Mouse (Mus musculus) heart, embryonic 14.5 days (tissue): ENCODE results near the gene Wdfy1. TPM values are rescaled to one million over a fixed set of nuclear protein-coding genes. Genes with fewer than 3 reads are reported as not detected.
A peak's percentile ranks its signal among the peaks of the same experiment; 100 is the strongest.

Source experiments
- ATAC-seq: fragments of 200-750 bp; cut with Nextera tagmentation; 2 replicates; pipeline ENCODE4 v1.8.0; 2017; ENCODE audit warnings: low read depth, moderate TSS enrichment; ENCODE audit not compliant: insufficient number of reproducible peaks, insufficient read depth, low FRiP score
- H3K27ac ChIP-seq, 2 experiments: fragments of 200-500 bp in 1 of 2; fragments of 300-500 bp in 1 of 2; sonication (generic) in 1 of 2; replicated peaks in 1 of 2; 2 replicates each; pipeline ENCODE4 v1.5.1; 2012 to 2014; ENCODE audit warnings: low read depth in 2 of 2, low read length in 2 of 2, control low read depth in 1 of 2, mild to moderate bottlenecking in 1 of 2, mixed read lengths in 1 of 2; ENCODE audit not compliant: control insufficient read depth in 1 of 2, insufficient read depth in 1 of 2
- H3K27me3 ChIP-seq: fragments of 300-500 bp; sonication (generic); 2 replicates; pipeline ENCODE4 v1.6.1; 2014; ENCODE audit warnings: mild to moderate bottlenecking, low read length, control low read depth; ENCODE audit not compliant: control insufficient read depth, insufficient read depth
- H3K36me3 ChIP-seq: fragments of 300-500 bp; sonication (generic); 2 replicates; pipeline ENCODE4 v1.6.1; 2014; ENCODE audit warnings: mild to moderate bottlenecking, control low read depth, low read length, mixed read lengths; ENCODE audit not compliant: control insufficient read depth, insufficient read depth
- H3K4me1 ChIP-seq, 2 experiments: fragments of 200-500 bp in 1 of 2; fragments of 300-500 bp in 1 of 2; sonication (generic) in 1 of 2; 2 replicates each; pipeline ENCODE4 v1.6.1; 2012 to 2014; ENCODE audit warnings: low read length in 2 of 2, control low read depth in 1 of 2, mixed read lengths in 1 of 2; ENCODE audit not compliant: control insufficient read depth in 2 of 2, insufficient read depth in 2 of 2
- H3K4me2 ChIP-seq: fragments of 300-500 bp; sonication (generic); 2 replicates; pipeline ENCODE4 v1.6.1; 2014; ENCODE audit warnings: mild to moderate bottlenecking, low read length
- H3K4me3 ChIP-seq, 2 experiments: fragments of 200-500 bp in 1 of 2; fragments of 300-500 bp in 1 of 2; sonication (generic) in 1 of 2; 2 replicates each; pipeline ENCODE4 v1.5.1; 2012 to 2014; ENCODE audit warnings: low read length in 2 of 2, mild to moderate bottlenecking in 2 of 2, control low read depth in 1 of 2, low read depth in 1 of 2, moderate library complexity in 1 of 2; ENCODE audit not compliant: control insufficient read depth in 1 of 2, insufficient read depth in 1 of 2
- H3K9ac ChIP-seq: fragments of 300-500 bp; sonication (generic); 2 replicates; pipeline ENCODE4 v1.6.1; 2014; ENCODE audit warnings: mild to moderate bottlenecking, low read length
- H3K9me3 ChIP-seq: fragments of 300-500 bp; sonication (generic); 2 replicates; pipeline ENCODE4 v1.6.1; 2016; ENCODE audit warnings: low read length, control low read depth; ENCODE audit not compliant: control insufficient read depth
- WGBS: fragments of 180-500 bp; shearing (Covaris S2); extraction: QIAGEN DNeasy Blood & Tissue Kit; methylation state at CpG from one replicate; pipeline ENCODE4 v1.1.7; 2014; 5-methylcytosine and 5-hydroxymethylcytosine counted together
- polyA plus RNA-seq: library from polyadenylated mRNA; unstranded; fragments of >200 nt; fragmentation: Nextera tagmentation; extraction: Ambion mirVana; gene quantifications from 2 replicates; pipeline ENCODE4 v1.2.1, GENCODE M21; 2014

Wdfy1 gene
- polyA plus RNA-seq, 1 experiment from 2014 or later = 28.5 TPM

DNA sequence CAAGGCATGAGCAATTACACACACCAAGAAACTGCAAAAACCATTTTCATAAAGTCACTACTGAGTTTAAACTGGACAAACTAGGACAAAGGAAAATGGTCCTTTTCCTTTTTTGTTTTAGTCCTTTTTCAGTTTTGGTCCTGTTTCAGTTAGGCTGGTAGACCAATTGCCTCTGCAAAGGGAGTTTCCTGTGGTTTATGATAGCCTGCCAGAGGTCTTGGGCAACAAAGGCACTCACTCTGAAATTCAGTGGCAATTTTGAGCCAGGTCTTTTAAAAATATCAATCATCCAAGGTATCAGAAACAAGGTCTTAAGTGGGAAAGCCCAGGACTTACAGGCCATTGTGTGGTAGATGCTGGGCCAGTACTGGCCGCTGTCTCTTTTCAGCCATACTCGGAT is 36.2 kb downstream of the Wdfy1 start:
- H3K9ac ChIP-seq = no peak overlapping the region
- no peak overlapping the region for H3K4me2 ChIP-seq
- peaks cover 18% of the 10 kb centered on the region for H3K36me3 ChIP-seq
- no peaks in the 10 kb centered on the region for H3K9me3 ChIP-seq
- ATAC-seq = no peak
- H3K27me3 ChIP-seq = no peaks in the 10 kb centered on the region
- peaks cover 0 to 4% of the 10 kb centered on the region in 2 experiments; a peak in 2 of 4 replicates for H3K4me1 ChIP-seq
- H3K4me3 ChIP-seq = no peak overlapping the region
- WGBS = 87% methylated on average over 2 of the region's 2 CpGs
- H3K27ac ChIP-seq = no peak overlapping the region

DNA sequence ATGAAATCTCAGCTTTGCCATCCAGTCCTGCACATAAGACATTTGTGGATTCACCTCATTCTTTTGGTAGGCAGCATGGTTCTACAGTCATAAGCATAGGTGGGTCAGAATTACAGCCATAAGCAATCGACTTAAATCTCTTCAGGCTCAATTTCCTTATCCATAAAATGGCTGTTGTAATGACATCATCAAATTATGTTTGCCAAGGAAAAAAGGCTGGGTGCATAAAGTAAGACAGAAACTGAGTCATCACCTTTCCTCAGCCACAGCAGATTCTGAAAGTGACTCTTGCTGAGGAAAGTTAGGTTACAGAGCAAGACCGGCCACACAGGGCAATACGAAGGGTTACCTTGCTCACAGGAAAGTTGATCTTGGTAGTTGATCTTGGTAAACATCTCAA is 39.5 kb downstream of the Wdfy1 start:
- H3K4me1 ChIP-seq = peaks cover 0 to 4% of the 10 kb centered on the region in 2 experiments; a peak in 2 of 4 replicates
- 87% methylated on average over 3 of the region's 3 CpGs for WGBS
- no peak overlapping the region for H3K4me3 ChIP-seq
- no peak overlapping the region for H3K4me2 ChIP-seq
- H3K9ac ChIP-seq = no peak overlapping the region
- peaks cover 25% of the 10 kb centered on the region for H3K36me3 ChIP-seq
- no peaks in the 10 kb centered on the region for H3K27me3 ChIP-seq
- no peak for ATAC-seq
- H3K9me3 ChIP-seq = no peaks in the 10 kb centered on the region
- no peak overlapping the region for H3K27ac ChIP-seq

DNA sequence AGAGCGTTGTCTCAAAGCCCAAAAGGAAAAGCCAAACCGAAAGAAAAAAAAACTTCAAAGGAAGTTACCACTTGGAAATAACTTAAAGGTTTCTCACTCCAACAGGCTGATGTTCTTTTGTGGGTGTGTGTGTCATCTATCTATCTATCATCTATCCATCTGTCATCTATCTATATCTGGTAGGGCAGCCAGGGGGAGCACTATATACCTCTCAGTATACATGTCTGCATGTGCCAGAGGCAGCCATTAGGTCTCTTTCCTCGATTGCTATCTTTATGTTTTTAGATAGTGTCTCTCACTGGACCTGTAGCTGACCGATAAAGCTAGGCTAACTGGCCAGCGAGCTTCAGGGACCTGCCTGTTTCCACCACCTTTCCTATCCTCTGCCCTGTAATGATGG is 41.1 kb downstream of the Wdfy1 start:
- no peak for ATAC-seq
- Histone ChIP-seq H3K27me3 (no peaks in the 10 kb centered on the region), H3K36me3 (peaks cover 29% of the 10 kb centered on the region), H3K27ac (no peak overlapping the region), H3K4me3 (no peak overlapping the region), H3K9ac (no peak overlapping the region), H3K4me1 (no peaks in the 10 kb centered on the region), H3K9me3 (no peaks in the 10 kb centered on the region), H3K4me2 (no peak overlapping the region)
- WGBS = 77% methylated on average over 5 of the region's 5 CpGs

DNA sequence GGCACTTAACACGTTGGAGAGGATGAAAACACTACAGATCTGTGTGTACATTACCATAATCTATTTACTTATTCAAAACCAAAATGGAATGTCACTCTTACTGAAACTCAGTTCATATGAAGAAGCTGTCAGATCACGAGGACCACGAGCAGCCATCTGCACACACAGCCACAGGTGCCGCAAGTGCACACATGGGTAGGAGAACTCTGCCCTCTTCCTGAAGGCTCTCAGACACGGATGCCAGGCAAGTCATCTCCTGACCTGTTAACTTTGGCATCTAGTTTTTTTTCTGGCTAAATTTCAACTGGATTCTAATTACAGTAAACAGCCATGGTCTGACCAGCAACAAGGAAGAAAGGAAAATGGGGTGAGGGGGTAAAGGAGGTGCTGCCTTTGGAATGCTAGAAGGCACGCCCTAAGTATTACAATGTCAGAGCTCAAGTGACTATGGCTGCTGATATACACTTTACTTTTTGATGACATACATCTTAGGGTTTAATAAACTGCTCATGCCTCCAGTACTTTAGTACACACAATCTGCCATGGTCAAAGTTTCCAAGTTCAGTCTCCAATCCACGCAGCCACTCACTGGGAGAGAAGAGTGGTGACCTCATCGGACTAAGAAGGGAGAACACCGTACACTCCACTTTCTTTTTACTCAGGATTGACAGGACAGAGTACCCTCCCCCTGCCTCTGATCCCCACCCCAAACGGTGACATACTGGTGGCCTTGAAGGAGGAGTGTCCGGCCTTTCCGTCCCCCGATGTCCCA is 61.6 kb downstream of the Wdfy1 start:
- Histone ChIP-seq H3K4me1 (peaks cover 0 to 6% of the 10 kb centered on the region in 2 experiments; a peak in 2 of 4 replicates), H3K4me3 (no peak overlapping the region), H3K27me3 (no peaks in the 10 kb centered on the region), H3K9ac (no peak overlapping the region), H3K36me3 (peaks cover 33% of the 10 kb centered on the region), H3K9me3 (no peaks in the 10 kb centered on the region), H3K27ac (no peak overlapping the region), H3K4me2 (no peak overlapping the region)
- WGBS = 86% methylated on average over 13 of the region's 13 CpGs
- ATAC-seq = no peak

DNA sequence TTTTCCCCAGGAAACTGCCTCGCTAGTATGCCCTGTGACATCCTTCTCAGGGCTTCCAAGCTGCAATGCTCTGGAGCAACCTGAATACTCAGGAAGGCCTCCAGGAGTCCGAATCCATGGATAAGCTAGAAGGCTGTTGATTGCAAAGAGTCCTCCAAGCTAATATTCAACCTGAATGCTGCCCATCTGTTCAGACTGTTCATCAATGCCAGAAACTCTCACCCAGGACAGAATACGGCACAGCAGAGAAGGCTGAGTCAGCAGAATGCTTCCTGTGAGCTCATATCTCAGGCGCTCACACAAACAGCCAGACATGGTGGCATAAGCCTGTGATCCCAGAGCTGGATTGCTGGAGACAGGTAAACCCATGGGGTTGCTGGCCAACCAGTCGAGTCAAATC is 62.9 kb downstream of the Wdfy1 start:
- H3K4me1 ChIP-seq = peaks cover 0 to 6% of the 10 kb centered on the region in 2 experiments; a peak in 2 of 4 replicates
- peaks cover 38% of the 10 kb centered on the region for H3K36me3 ChIP-seq
- no peak overlapping the region for H3K27ac ChIP-seq
- no peak overlapping the region for H3K4me3 ChIP-seq
- no peak for ATAC-seq
- H3K9me3 ChIP-seq = no peaks in the 10 kb centered on the region
- H3K4me2 ChIP-seq = no peak overlapping the region
- H3K9ac ChIP-seq = no peak overlapping the region
- 81% methylated on average over 5 of the region's 5 CpGs for WGBS
- H3K27me3 ChIP-seq = no peaks in the 10 kb centered on the region

DNA sequence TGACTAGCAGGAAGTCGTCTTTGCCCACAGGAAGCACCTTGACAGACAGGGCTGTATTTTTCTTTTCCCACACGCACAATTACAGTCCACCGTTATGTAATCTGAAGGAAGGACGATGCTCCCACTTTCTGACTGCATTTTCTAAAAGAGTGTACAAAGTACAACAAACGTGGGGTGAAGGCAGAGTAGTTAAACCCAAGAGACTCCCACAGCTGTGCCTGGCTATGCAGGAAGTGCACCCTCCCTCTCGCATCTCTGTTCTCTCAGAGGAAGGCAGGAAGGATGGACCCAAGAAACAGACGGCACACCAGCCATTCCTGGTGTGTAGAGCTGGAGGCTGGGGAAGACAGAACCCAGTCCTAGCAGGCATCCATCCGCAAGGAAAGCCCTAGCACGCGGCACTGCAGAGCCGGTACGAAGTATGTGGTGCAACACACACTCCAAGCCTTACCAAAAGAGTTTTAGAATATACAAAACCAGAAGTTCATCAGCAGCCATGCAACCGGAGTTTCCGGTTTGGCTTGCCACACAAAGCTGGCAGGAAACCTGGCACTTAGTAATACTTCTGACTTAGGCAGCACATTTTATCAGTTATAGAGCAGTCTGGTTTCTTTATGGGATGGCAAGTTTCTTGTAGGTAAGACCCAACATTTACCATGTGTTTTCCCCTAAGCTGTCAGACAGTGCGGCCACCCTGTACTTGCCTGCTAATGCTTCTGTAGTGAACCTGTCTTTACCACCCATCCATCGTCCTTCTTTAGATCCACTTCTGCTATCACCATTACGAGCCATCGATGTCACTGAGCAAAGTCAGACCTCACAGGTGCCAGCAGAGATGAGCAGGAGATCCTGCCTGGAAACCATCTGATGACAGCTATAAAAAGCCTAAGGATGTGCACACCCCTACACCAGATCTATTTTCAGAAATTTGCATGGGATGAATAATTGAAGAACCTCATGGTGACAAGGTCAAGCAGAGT is 64.5 kb downstream of the Wdfy1 start:
- WGBS = 67% methylated on average over 18 of the region's 18 CpGs
- no peak for ATAC-seq
- H3K9me3 ChIP-seq = no peaks in the 10 kb centered on the region
- H3K27ac ChIP-seq = peak overlapping the region; percentile 37 to 41
- H3K9ac ChIP-seq = no peak overlapping the region
- H3K27me3 ChIP-seq = no peaks in the 10 kb centered on the region
- no peak overlapping the region for H3K4me2 ChIP-seq
- no peak overlapping the region for H3K4me3 ChIP-seq
- H3K4me1 ChIP-seq = peaks cover 0 to 6% of the 10 kb centered on the region in 2 experiments; a peak in 2 of 4 replicates
- peaks cover 43% of the 10 kb centered on the region for H3K36me3 ChIP-seq

DNA sequence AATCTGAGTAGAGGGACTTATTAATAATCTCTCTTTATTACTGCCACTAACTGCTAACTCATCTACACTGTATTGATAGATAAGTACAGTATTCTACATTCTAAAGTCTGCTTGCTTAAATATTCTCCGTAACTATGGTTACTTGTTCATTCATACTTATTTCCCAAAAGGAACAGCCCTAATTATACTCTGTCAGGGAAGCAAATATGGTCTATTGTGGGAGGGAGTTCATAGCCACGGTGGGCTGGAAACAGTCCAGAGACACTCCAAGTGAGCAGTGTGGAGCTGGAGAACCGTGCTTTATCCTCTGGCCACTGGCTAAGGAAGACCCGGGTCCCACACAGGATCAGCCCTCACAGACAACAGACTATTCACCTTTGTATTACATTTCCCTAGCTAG is 65.3 kb downstream of the Wdfy1 start:
- H3K4me2 ChIP-seq = no peak overlapping the region
- 49% methylated on average over 4 of the region's 4 CpGs for WGBS
- H3K27ac ChIP-seq = no peak overlapping the region
- ATAC-seq = no peak
- no peak overlapping the region for H3K9ac ChIP-seq
- peaks cover 51% of the 10 kb centered on the region for H3K36me3 ChIP-seq
- H3K4me3 ChIP-seq = no peak overlapping the region
- peaks cover 0 to 6% of the 10 kb centered on the region in 2 experiments; a peak in 2 of 4 replicates for H3K4me1 ChIP-seq
- H3K9me3 ChIP-seq = no peaks in the 10 kb centered on the region
- no peaks in the 10 kb centered on the region for H3K27me3 ChIP-seq
